ENCODE assay signal across 12 mouse cellular contexts in the genomic region with DNA sequence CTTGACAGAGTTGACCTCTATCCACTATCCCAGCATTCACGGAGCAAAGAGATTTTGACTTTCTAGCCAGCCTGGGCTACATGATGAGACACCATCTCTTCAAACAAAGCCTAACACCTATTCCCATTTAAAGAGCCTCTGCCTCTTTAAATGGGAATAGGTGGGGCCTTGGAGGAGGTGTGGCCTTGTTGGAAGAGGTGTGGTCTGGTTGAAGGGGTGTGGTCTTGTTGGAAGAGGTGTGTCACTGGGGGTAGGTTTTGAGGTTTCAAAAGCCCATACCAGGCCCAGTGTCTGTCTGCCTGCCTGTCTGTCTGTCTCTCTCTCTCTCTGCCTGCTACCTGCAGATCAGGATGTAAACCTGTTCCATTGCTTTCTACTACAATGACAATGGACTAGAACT. TPM values are rescaled to one million over a fixed set of nuclear protein-coding genes. Genes with fewer than 3 reads are reported as not detected.
DNase-seq lines count a peak whose midpoint lies in the region; ATAC-seq and TF ChIP-seq lines count a peak whose summit lies in the region.
"Had no signal": no experiment of that assay in that cellular context is flagged by ENCODE, and none has a peak within 500 bp of the region (broad histone marks: within the 10 kb centered on the region; RNA-seq: fewer than 3 reads in every experiment).

No protein-coding gene starts in this region.

- H3K4me3 ChIP-seq in lung, embryonic 14.5 days (ENCODE audit: low read depth, low read length), result no peak overlapping the region
- no peak overlapping the region for H3K4me3 ChIP-seq in midbrain, embryonic 15.5 days
- no peak overlapping the region for H3K4me3 ChIP-seq in cerebellum, adult 2 months (replicated peaks; ENCODE audit: insufficient read depth, low read depth, low read length)
- H3K4me3 ChIP-seq: limb, embryonic 10.5 days had no signal

- no peaks in the 10 kb centered on the region for H3K4me1 ChIP-seq in lung, embryonic 14.5 days (ENCODE audit: insufficient read depth)
- peaks cover 5% of the 10 kb centered on the region for H3K4me1 ChIP-seq in midbrain, embryonic 15.5 days
- H3K4me1 ChIP-seq in cerebellum, adult 2 months (ENCODE audit: control insufficient read depth, insufficient read depth, low read length), result no peaks in the 10 kb centered on the region

- no peaks in the 10 kb centered on the region for H3K36me3 ChIP-seq in lung, embryonic 14.5 days (ENCODE audit: insufficient read depth)
- H3K36me3 ChIP-seq in midbrain, embryonic 15.5 days (replicated peaks), result no peaks in the 10 kb centered on the region
- H3K36me3 ChIP-seq: limb, embryonic 10.5 days had no signal

- WGBS in lung, embryonic 14.5 days, result 51% methylated on average over 1 of the region's 1 CpGs
- 64% methylated on average over 1 of the region's 1 CpGs for WGBS in midbrain, embryonic 15.5 days
- 59% methylated on average over 1 of the region's 1 CpGs for WGBS in cerebellum, adult 2 months

- no peaks in the 10 kb centered on the region for H3K9me3 ChIP-seq in lung, embryonic 14.5 days (ENCODE audit: low read depth, low read length)
- H3K9me3 ChIP-seq in midbrain, embryonic 15.5 days, result no peaks in the 10 kb centered on the region
- H3K9me3 ChIP-seq: limb, embryonic 10.5 days had no signal

- no peak for TF ChIP-seq POLR2A in cerebellum, adult 2 months (IDR thresholded peaks at IDR 0.05; ENCODE audit: borderline replicate concordance, insufficient read depth, low read length)

- no peak overlapping the region for H3K27ac ChIP-seq in lung, embryonic 14.5 days (ENCODE audit: low read depth)
- no peak overlapping the region for H3K27ac ChIP-seq in midbrain, embryonic 15.5 days
- H3K27ac ChIP-seq in cerebellum, adult 2 months (ENCODE audit: insufficient read depth, low read length), result no peak overlapping the region
- H3K27ac ChIP-seq: limb, embryonic 10.5 days had no signal

- no peak overlapping the region for H3K4me2 ChIP-seq in lung, embryonic 14.5 days
- no peak overlapping the region for H3K4me2 ChIP-seq in midbrain, embryonic 15.5 days

- TF ChIP-seq CTCF in lung, embryonic 14.5 days (IDR thresholded peaks at IDR 0.05; ENCODE audit: low read depth), result no peak
- TF ChIP-seq CTCF in cerebellum, adult 2 months (IDR thresholded peaks at IDR 0.05; ENCODE audit: borderline replicate concordance, insufficient read depth, low read depth, low read length), result no peak

- H3K9ac ChIP-seq in lung, embryonic 14.5 days, result no peak overlapping the region
- H3K9ac ChIP-seq in midbrain, embryonic 15.5 days, result no peak overlapping the region

- DNase-seq in lung, embryonic 14.5 days, result no peak
- no peak for DNase-seq in lung, postnatal 36 days
- DNase-seq in cerebellum, adult 2 months, result no peak
- no peak for DNase-seq in adrenal gland, adult 8-10 months
- DNase-seq in cerebellum, postnatal 36 days, result no peak

- ATAC-seq in lung, embryonic 14.5 days (ENCODE audit: insufficient read depth), result peak; percentile 14; the same call in 1 of the 2 replicates
- ATAC-seq in CD4-positive, CD25-positive, alpha-beta regulatory T cell, adult 4 months, result peak; percentile 70
- peak; percentile 45; the same call in 1 of the 2 replicates for ATAC-seq in granulocyte monocyte progenitor cell, adult 5-6 weeks (replicated peaks; ENCODE audit: poor library complexity, severe bottlenecking)
- ATAC-seq in midbrain, embryonic 15.5 days (replicated peaks), result 0 out of 2 replicates have a peak, but pooled peaks have one; percentile 10

- peaks cover 53% of the 10 kb centered on the region for H3K27me3 ChIP-seq in lung, embryonic 14.5 days (ENCODE audit: insufficient read depth, low read length)
- H3K27me3 ChIP-seq in midbrain, embryonic 15.5 days (replicated peaks), result peaks cover 48% of the 10 kb centered on the region
- H3K27me3 ChIP-seq in cerebellum, adult 2 months (ENCODE audit: control insufficient read depth, insufficient read depth, low read length), result peaks cover 1% of the 10 kb centered on the region; the same call in 1 of the 2 replicates

RNA-seq across cellular contexts. Expression of gene Gdf7, which starts 5.2 kb away (rescaled TPM):
- not detected in 2 replicates for polyA plus RNA-seq in lung, embryonic 14.5 days (2014; fragmentation: Nextera tagmentation; extraction: Ambion mirVana)
- not detected for polyA plus RNA-seq in CD4-positive, CD25-positive, alpha-beta regulatory T cell, adult 4 months (2017; shearing (Covaris generic))
- total RNA-seq in granulocyte monocyte progenitor cell, adult 5-6 weeks (2014; fragmentation: Nextera tagmentation), result not detected in 2 replicates
- total RNA-seq in granulocyte monocyte progenitor cell, adult 5-6 weeks (2017), result not detected in 2 replicates
- 0.19 and 0.23 TPM in 2 replicates for polyA plus RNA-seq in midbrain, embryonic 15.5 days (2015; fragmentation: Nextera tagmentation; extraction: Ambion mirVana)
- polyA plus RNA-seq in cerebellum, adult 2 months (2012; rRNA removed), result 0.07 and 0.44 TPM in 2 replicates
- under 1 TPM in 1 of 4 experiments, not detected in 3; 0.23 TPM for total RNA-seq in adrenal gland, adult 8-10 months (2022)
- total RNA-seq: monocyte, adult 5-6 weeks had no signal
- polyA plus RNA-seq: forebrain, embryonic 16.5 days; thymus, postnatal 0 days had no signal

RNA-seq across cellular contexts. Expression of gene Hs1bp3, which starts 6.3 kb away (rescaled TPM):
- 11.2 and 11.5 TPM in 2 replicates for polyA plus RNA-seq in lung, embryonic 14.5 days (2014; fragmentation: Nextera tagmentation; extraction: Ambion mirVana)
- polyA plus RNA-seq in CD4-positive, CD25-positive, alpha-beta regulatory T cell, adult 4 months (2017; shearing (Covaris generic)), result 10 to 100 TPM in 1 of 2 experiments, 1 to 10 TPM in 1; 5.6 to 13.0 TPM
- 5.4 and 19.9 TPM in 2 replicates for total RNA-seq in granulocyte monocyte progenitor cell, adult 5-6 weeks (2014; fragmentation: Nextera tagmentation)
- 5.8 and 11.2 TPM in 2 replicates for total RNA-seq in granulocyte monocyte progenitor cell, adult 5-6 weeks (2017)
- polyA plus RNA-seq in midbrain, embryonic 15.5 days (2015; fragmentation: Nextera tagmentation; extraction: Ambion mirVana), result 8.9 and 10.8 TPM in 2 replicates
- 14.7 and 15.8 TPM in 2 replicates for polyA plus RNA-seq in cerebellum, adult 2 months (2012; rRNA removed)
- total RNA-seq in adrenal gland, adult 8-10 months (2022), result 10 to 100 TPM; 18.4 to 33.8 (median 20.6) TPM

Comparison
In these comparisons a context has a peak if more than half of its experiments do, and no peak if none do; other contexts are left out.
1. ATAC-seq: peak in every context shown above with its lines; median percentile 70 in CD4-positive, CD25-positive, alpha-beta regulatory T cell, adult 4 months; 45 in granulocyte monocyte progenitor cell, adult 5-6 weeks; 14 in lung, embryonic 14.5 days; 10 in midbrain, embryonic 15.5 days.